Mouse (Mus musculus) A20 (cell line): ENCODE results near the gene Edn2.

Experiments
- DNase-seq: peaks from one replicate; pipeline ENCODE4 v3.0.0-alpha.2; 2011; ENCODE audit warnings: low read depth, low spot score

Gene Edn2

DNA sequence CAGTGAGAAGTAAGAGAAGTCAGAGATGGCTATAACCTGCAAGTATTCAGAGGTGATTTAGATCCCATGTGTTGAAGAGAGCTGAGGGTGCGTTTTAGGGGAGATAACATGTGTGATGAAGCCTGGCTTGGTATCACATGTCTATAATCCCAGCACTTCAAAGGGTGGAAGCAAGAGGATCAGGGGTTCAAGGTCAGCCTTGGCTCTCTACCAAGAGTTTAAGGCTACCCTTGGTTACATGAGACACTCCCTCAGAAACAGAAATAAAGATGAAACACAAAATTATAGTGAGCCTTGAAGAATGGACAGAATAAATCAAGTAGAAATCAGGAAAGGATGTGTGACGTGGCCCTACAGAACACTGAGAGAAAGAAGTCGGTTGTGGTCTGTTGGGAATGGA is 7.3 kb upstream of the Edn2 start:
- DNase-seq, result no peak

DNA sequence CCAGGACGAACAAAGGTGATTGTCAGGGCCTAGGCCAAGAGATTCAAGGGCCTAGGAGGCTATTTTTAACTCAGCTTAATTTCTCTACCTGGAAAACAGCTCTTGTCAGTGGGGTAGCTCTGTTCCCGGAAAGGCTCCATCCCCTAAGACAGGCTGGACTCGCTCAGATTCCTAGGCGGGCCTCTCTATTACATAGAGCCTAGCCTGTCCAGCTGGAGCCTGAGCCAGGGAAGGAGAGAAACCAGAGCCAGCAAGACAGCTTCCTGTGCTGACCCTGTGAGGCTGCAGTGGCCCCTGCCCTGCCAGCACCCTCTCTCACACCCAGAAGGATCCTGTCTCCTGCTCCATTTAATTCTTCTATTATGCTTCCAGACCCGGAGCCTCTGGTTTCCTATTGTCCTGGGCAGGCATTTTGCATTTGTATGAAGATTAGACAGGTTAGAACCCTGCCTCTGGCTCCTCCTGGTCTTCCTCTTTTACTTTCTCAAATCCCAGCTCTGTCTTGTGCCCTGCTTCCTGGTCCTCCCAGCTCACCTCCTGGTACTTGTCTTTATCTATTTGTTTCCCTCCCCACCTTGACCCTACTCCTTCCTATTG is 2.2 kb upstream of the Edn2 start:
- DNase-seq, result no peak

GRCm38 (mm10) chr4:120162586-120162985 is 1.6 kb downstream of the Edn2 start:
- DNase-seq, result no peak

DNA sequence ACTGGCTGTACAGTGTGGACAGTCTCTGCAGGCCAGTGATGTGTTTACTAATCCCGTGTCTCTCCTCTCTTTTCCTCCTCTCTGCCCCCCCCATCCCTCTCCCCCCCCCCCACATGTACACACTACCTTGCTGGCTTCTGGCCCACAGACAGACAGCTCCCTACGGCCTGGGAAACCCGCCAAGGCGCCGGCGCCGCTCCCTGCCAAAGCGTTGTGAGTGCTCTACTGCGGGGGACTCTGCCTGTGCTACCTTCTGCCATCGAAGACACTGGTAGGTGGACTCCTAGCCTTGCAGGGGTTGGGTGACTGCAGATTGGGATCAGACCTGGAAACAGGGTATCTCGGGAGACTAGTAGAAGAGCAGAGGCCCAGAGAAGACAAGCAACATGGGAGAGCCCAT is 2.2 kb downstream of the Edn2 start:
- no peak for DNase-seq

DNA sequence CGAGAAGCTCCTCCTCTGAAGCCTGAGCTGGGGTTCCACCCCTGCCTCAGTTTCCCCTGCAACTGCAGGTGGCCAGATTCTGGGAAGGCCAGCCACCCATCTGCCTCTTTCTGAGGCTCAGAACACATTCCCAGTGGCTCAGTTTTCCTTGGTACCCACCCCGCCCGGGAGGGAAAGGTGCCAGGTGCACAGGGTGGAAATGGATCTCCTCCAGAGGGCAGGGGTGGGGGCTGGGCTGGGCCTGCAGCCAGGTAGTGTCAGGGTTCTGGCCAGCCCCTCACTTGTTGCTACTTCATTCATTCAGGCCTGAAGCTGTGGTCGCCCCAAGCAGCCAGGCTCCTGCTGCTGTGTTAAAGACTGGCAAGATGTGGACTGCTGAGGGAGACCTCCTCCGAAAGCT is 3.3 kb downstream of the Edn2 start:
- no peak for DNase-seq

DNA sequence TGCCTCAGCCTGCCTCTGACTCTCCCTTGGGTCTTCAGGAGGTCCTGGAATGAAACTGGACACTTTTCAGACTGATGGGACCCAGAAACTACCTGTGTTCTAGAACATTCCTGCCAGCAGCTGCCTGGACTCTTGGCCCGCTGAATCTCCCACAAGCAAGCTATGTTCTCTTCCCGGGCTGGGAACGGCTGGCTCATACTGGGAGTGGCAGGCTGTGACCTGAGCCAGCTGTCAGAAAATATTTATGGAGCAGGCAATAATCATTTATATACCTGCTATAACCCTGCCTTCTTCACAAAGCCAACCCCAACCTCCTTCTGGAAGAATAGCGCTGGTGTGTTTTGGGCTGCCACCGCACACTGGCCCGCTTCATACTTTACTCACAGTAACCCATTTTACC is 6.8 kb downstream of the Edn2 start:
- DNase-seq, result no peak

DNA sequence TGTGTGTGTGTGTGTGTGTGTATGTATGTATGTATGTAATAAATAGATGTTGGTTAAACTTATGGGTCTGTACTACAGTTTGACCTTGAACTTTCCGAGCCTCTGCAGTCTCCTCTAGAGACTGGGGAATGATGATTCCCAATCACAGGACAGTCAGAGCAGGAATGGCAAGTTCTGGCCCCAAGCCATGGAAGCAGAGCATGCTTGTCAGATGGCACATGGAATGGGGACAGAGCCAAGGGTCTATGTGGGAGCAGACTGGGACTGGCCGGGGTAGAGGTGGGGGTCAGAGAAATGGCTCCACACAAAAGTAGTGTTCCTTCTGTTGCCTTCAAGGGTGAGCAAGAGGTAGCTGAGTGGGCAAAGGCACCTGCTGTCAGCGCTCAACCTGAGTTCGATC is 7.3 kb downstream of the Edn2 start:
- DNase-seq, result no peak

- DNase-seq, result no peak
Observed at GRCm38 (mm10) chr4:120170387-120170936, 9.5 kb downstream of the Edn2 start.

DNA sequence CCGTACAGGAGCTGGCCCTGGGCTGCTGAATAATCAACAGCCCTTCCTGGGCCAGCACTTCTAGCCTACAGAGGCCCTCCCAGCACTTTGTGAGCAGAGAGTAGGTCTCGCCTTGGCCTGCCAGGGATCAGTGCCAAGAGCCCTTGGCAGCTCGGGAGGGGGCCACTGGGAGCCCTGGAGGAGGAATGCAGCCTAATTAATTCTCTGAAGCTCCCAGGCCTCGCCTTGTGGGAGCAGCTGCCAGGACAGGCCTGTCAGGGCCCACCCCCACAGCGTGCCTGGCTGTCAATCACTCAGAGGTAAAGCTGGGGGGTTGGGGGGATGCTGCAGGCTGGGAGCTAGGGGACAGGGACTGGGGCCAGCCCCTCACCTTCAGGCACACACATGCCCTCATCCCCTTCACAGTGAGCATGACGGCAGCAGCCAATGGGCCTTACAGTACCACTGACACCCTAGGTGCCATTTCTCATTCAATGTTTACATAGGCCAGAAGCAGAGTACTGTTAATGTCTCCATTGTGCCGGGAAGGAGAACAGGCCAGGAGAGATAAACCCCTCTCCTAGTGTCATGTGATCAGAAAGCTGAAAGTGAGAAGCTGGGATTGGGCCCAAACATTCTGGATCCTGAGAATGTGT is 11.2 kb downstream of the Edn2 start:
- no peak for DNase-seq

- DNase-seq, result no peak
Observed at GRCm38 (mm10) chr4:120179123-120179522, 18.1 kb downstream of the Edn2 start.

DNA sequence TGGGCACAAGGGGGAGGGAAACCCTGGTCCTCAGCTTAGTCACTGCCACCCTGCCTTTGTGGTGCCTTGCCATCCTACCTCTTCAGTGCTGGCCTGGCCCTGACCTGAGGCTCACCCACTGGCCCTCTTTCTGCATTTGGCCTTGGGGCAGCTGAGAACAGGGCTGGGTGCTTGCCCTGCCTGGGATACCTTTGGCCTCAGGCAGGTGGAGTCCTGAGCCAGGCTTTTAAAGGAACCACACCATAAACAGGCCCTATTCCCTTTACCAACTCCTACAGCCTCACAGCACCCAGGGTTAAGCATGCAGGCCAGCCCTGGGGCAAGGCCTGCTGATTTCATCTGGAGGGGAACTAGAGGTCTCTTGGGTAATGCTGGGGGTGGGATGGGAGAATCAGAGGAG is 19.5 kb downstream of the Edn2 start:
- DNase-seq, result no peak

- DNase-seq, result no peak
Observed at GRCm38 (mm10) chr4:120184374-120184991, 23.5 kb downstream of the Edn2 start.

DNA sequence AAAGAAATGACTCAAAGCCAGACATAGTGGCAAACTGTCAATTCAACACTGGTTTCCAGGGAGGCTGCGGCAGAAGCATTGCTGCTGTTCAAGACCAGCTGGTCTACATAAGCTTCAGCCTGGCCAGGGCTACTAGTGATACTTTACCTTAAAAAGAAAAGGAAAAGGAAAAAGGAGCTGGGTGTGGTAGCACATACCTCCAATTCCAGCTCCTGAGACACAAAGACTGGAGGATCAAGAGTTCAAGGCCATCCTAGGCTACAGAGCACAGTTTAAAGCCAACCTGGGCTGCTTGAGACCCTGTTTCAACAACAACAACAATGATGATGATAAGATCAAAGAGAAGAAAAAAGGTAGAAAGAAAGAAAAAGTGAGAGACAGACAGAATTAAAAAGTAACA is 25.4 kb downstream of the Edn2 start:
- DNase-seq, result no peak

- DNase-seq, result no peak
Observed at GRCm38 (mm10) chr4:120186934-120187333, 25.9 kb downstream of the Edn2 start.

- no peak for DNase-seq
Observed at GRCm38 (mm10) chr4:120188204-120188603, 27.2 kb downstream of the Edn2 start.

GRCm38 (mm10) chr4:120188651-120189161 is 27.7 kb downstream of the Edn2 start:
- DNase-seq, result no peak

- DNase-seq, result no peak
Observed at GRCm38 (mm10) chr4:120189941-120190340, 28.9 kb downstream of the Edn2 start.

GRCm38 (mm10) chr4:120191987-120192386 is 31.0 kb downstream of the Edn2 start:
- no peak for DNase-seq

GRCm38 (mm10) chr4:120194026-120194425 is 33.0 kb downstream of the Edn2 start:
- no peak for DNase-seq

GRCm38 (mm10) chr4:120194965-120195364 is 34.0 kb downstream of the Edn2 start:
- DNase-seq, result no peak

GRCm38 (mm10) chr4:120199184-120199885 is 38.3 kb downstream of the Edn2 start:
- DNase-seq, result no peak
